Mouse (Mus musculus) heart, postnatal 36 days (tissue): ENCODE data around the gene Cenpo. TPM values are rescaled to one million over a fixed set of nuclear protein-coding genes. Genes with fewer than 3 reads are reported as not detected.

ENCODE experiments used
- DNase-seq, 2 experiments: peaks; one replicate each; pipeline ENCODE4 v3.0.0; 2021 to 2022
- intact Hi-C: fragments of 180-260 bp; cut with DNase I; formaldehyde crosslinking; loops from one replicate; pipeline ENCODE4 v1.15.1; 2025
- total RNA-seq, 2 experiments: library from RNA; stranded (reverse); gene quantifications; 2 replicates each; pipeline ENCODE4 v1.2.3; 2021

The Cenpo gene
- total RNA-seq, 2 experiments from 2014 or later, result 2.0 to 2.1 TPM

DNA sequence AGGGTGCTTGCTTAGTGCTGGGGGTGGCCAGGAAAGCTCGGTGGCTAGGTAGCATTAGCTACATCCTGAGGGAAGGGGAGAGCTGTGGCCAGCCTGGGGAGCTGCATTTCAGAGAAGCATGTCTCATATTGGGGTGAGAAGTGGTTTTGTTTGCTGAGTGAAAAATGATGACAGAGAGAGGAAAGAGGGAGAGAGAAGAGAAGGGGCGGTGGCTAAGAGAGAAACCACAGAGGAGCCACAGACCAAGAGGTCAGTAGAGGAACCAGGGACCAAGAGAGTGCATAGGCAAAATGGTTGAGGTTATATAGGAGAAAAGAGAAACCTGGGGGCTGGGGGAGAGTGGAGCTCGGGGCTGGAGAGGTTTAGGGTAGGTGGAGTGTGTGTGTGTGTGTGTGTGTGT, 75.9 kb downstream of the Cenpo start:
- intact Hi-C loops, result no loop called here
- no peak for DNase-seq

DNA sequence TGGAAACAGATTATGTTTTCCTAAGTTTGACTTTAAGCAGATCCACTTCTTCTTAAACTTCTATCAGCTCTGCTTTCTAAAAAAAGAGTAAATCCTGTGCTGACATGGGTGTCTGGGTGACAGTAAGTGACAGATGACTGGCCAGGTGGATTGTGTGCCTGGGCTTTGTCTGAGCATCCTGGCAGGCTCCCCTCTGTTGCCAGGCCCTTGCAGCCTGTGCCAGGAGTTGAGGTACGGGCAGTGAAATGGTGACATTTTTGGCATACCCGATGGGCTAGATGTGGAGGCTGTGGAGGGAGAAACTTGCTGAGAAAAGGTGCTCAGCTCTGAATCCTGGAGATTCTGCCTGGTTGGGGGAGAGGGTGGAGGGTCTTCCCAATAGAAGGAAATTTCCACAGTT, 76.6 kb downstream of the Cenpo start:
- intact Hi-C loops, result no loop called here
- no peak for DNase-seq

DNA sequence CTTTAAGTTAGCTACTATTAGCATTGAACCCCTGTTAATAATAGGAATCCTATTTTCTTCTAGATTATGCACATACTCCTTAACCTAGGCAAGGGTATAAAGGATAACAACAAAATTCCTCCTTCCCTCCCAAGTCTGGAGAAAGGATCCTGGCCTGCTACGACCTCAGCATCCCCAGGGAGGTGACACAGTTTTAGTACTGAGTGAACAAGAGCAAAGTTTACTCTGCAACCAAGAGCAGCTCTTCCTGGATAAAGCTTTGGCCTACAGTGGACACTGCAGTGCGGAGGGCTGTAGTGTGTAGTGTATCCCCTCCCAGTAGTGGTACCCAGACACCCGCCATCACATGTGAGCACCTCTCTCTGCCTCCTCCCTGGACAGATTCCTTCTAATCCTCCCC, 82.1 kb downstream of the Cenpo start:
- intact Hi-C loops, result no loop called here
- no peak for DNase-seq

DNA sequence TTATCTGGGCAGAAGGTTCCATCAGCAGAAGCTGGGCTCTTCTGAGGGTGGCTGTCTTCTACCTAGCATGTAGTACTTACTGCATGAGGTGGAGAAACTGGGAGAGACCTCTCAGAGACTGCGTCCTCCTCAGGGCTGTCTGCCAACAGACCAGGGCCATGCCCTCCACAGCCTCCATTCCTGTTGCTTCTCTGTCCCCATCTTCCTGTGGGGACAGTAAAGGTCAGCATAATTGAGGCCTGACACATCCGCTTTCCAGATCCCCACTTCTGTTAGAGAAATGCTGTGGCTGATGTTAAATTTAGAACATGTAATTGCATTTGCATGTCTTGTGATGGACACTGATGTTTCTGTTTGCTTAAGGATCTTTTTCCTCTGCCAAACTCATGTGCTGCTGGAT, 83.2 kb downstream of the Cenpo start:
- DNase-seq, result no peak
- intact Hi-C loops, result no loop called here

Other genes starting within 250 kb of the Cenpo start
- gene Efr3b, start 195.4 kb downstream of the Cenpo start, total RNA-seq, result 1 to 10 TPM; 6.3 to 6.4 TPM
- gene Dnajc27, start 151.7 kb downstream of the Cenpo start, total RNA-seq, result 1 to 10 TPM; 6.5 to 8.3 TPM
- gene Adcy3, start 101.2 kb downstream of the Cenpo start, total RNA-seq, result 1 to 10 TPM; 3.1 to 4.0 TPM
- gene Ptrhd1, start 267 bp downstream of the Cenpo start, total RNA-seq, result 1 to 10 TPM; 4.0 to 4.1 TPM
- 10 to 100 TPM; 27.3 to 29.0 TPM for gene Ncoa1, start 242.9 kb upstream of the Cenpo start, total RNA-seq